Comparison of ENCODE assay signal across 11 mouse cellular contexts in genomic region chr10:44256624-44257023, GRCm38 (mm10). TPM values are rescaled to one million over a fixed set of nuclear protein-coding genes. Genes with fewer than 3 reads are reported as not detected.
DNase-seq lines count a peak whose midpoint lies in the region; ATAC-seq and TF ChIP-seq lines count a peak whose summit lies in the region.
"Had no signal": no experiment of that assay in that cellular context is flagged by ENCODE, and none has a peak within 500 bp of the region (broad histone marks: within the 10 kb centered on the region; RNA-seq: fewer than 3 reads in every experiment).

No protein-coding gene starts in this region.

- no peak overlapping the region for H3K27ac ChIP-seq in liver, adult 2 months (replicated peaks; ENCODE audit: insufficient read depth, low read depth, low read length)
- H3K27ac ChIP-seq in liver, embryonic 11.5 days (ENCODE audit: low read depth, low read length) = no peak overlapping the region
- H3K27ac ChIP-seq: hindbrain, embryonic 10.5 days had no signal

- no peaks in the 10 kb centered on the region for H3K79me2 ChIP-seq in liver, adult 2 months (ENCODE audit: control insufficient read depth, insufficient read depth, low read length)

- no peaks in the 10 kb centered on the region for H3K9me3 ChIP-seq in liver, embryonic 11.5 days (ENCODE audit: control insufficient read depth, low read length)
- H3K9me3 ChIP-seq: hindbrain, embryonic 10.5 days had no signal

- DNase-seq in embryo, embryonic 11 days = peak; percentile 41
- DNase-seq in embryo, embryonic 9.5 days (ENCODE audit: extremely low spot score) = no peak
- DNase-seq in liver, adult 2 months (ENCODE audit: extremely low read depth, low read depth, low spot score) = no peak
- DNase-seq in liver, embryonic 11.5 days (ENCODE audit: low spot score) = no peak
- peak; percentile 36 to 46 for DNase-seq in B cell, adult 2 months
- peak; percentile 13 for DNase-seq in brain, adult 2 months (ENCODE audit: low read depth, low spot score)
- no peak for DNase-seq in spleen, postnatal 36 days (ENCODE audit: low spot score in 2 of 2)
- DNase-seq in spleen, adult 18-20 months = no peak
- DNase-seq: lung, adult 18-20 months; thymus, postnatal 25 days had no signal

- TF ChIP-seq CTCF in liver, adult 2 months (IDR thresholded peaks at IDR 0.05; ENCODE audit: low read depth, low read length) = peak; percentile 32; the same call in 1 of the 2 replicates

- H3K4me2 ChIP-seq in liver, embryonic 11.5 days = no peak overlapping the region

- H3K9ac ChIP-seq in liver, adult 2 months (ENCODE audit: low read depth, low read length) = no peak overlapping the region
- H3K9ac ChIP-seq in liver, embryonic 11.5 days (ENCODE audit: low read depth, low read length) = no peak overlapping the region

- no peak overlapping the region for H3K4me3 ChIP-seq in liver, adult 2 months (ENCODE audit: insufficient read depth, low read depth, low read length)
- no peak overlapping the region for H3K4me3 ChIP-seq in liver, embryonic 11.5 days (ENCODE audit: low read depth, low read length)
- H3K4me3 ChIP-seq: hindbrain, embryonic 10.5 days had no signal

- WGBS in liver, adult 2 months = 58% methylated on average over 7 of the region's 7 CpGs
- WGBS in liver, embryonic 11.5 days = 43% methylated on average over 7 of the region's 7 CpGs

- TF ChIP-seq POLR2A in liver, adult 2 months (IDR thresholded peaks at IDR 0.05; ENCODE audit: extremely low read depth, insufficient read depth, low read length) = no peak

- ATAC-seq in liver, embryonic 11.5 days (replicated peaks; ENCODE audit: low FRiP score) = no peak

- no peaks in the 10 kb centered on the region for H3K36me3 ChIP-seq in liver, adult 2 months (ENCODE audit: control insufficient read depth, insufficient read depth, low read length)
- H3K36me3 ChIP-seq in liver, embryonic 11.5 days (ENCODE audit: control insufficient read depth, insufficient read depth, low read length) = no peaks in the 10 kb centered on the region
- H3K36me3 ChIP-seq: hindbrain, embryonic 10.5 days had no signal

- H3K4me1 ChIP-seq in liver, adult 2 months (ENCODE audit: control insufficient read depth, insufficient read depth, low read length) = no peaks in the 10 kb centered on the region
- no peaks in the 10 kb centered on the region for H3K4me1 ChIP-seq in liver, embryonic 11.5 days (replicated peaks; ENCODE audit: control insufficient read depth, insufficient read depth, low read length)
- H3K4me1 ChIP-seq: hindbrain, embryonic 10.5 days had no signal

- no peaks in the 10 kb centered on the region for H3K27me3 ChIP-seq in liver, adult 2 months (ENCODE audit: control insufficient read depth, insufficient read depth, low read length)
- H3K27me3 ChIP-seq in liver, embryonic 11.5 days (replicated peaks; ENCODE audit: control insufficient read depth, insufficient read depth, low read length) = no peaks in the 10 kb centered on the region

RNA-seq across cellular contexts. Expression of gene Atg5, which starts 11.5 kb away (rescaled TPM):
- 49.1 and 61.8 TPM in 2 replicates for total RNA-seq in liver, adult 2 months (2014; rRNA removed)
- polyA plus RNA-seq in liver, adult 2 months (2012; rRNA removed) = 16.7 and 17.4 TPM in 2 replicates
- polyA plus RNA-seq in liver, embryonic 11.5 days (2014; fragmentation: Nextera tagmentation; extraction: Ambion mirVana) = 41.2 and 46.8 TPM in 2 replicates

Comparison
In these comparisons a context has a peak if more than half of its experiments do, and no peak if none do; other contexts are left out.
1. DNase-seq: peak in embryo, embryonic 11 days (single experiment), B cell, adult 2 months (2 of 2) and brain, adult 2 months (single experiment); none in embryo, embryonic 9.5 days (single experiment), liver, adult 2 months (single experiment), liver, embryonic 11.5 days (single experiment), spleen, postnatal 36 days (0 of 2) and spleen, adult 18-20 months (0 of 2).